Mouse (Mus musculus) intestine, embryonic 16.5 days (tissue): Measurements from ENCODE around the gene Cox6a2. TPM values are rescaled to one million over a fixed set of nuclear protein-coding genes. Genes with fewer than 3 reads are reported as not detected.
"Not testable (repeated sequence)": the region's sequence is repeated elsewhere in the genome, so short reads cannot be mapped to it uniquely, and the experiment has no call there.

Source experiments
- ATAC-seq: fragments of 200-750 bp; cut with Nextera tagmentation; 2 replicates; pipeline ENCODE4 v1.8.0; 2017; ENCODE audit warnings: moderate TSS enrichment, moderate library complexity
- H3K27ac ChIP-seq: fragments of 300-500 bp; sonication (generic); 2 replicates; pipeline ENCODE4 v1.5.1; 2014; ENCODE audit warnings: mild to moderate bottlenecking, low read length
- H3K27me3 ChIP-seq: fragments of 300-500 bp; sonication (generic); replicated peaks from 2 replicates; pipeline ENCODE4 v1.6.1; 2014; ENCODE audit warnings: low read length, control low read depth, mixed read lengths; ENCODE audit not compliant: control insufficient read depth, insufficient read depth
- H3K36me3 ChIP-seq: fragments of 300-500 bp; sonication (generic); 2 replicates; pipeline ENCODE4 v1.6.1; 2014; ENCODE audit warnings: low read length, control low read depth; ENCODE audit not compliant: control insufficient read depth, insufficient read depth
- H3K4me1 ChIP-seq: fragments of 300-500 bp; sonication (generic); 2 replicates; pipeline ENCODE4 v1.6.1; 2014; ENCODE audit warnings: low read length, control low read depth, mixed read lengths; ENCODE audit not compliant: control insufficient read depth, insufficient read depth
- H3K4me2 ChIP-seq: fragments of 300-500 bp; sonication (generic); 2 replicates; pipeline ENCODE4 v1.6.1; 2014; ENCODE audit warnings: low read depth, low read length, control low read depth
- H3K4me3 ChIP-seq: fragments of 300-500 bp; sonication (generic); 2 replicates; pipeline ENCODE4 v1.5.1; 2014; ENCODE audit warnings: mild to moderate bottlenecking, low read length
- H3K9ac ChIP-seq: fragments of 300-500 bp; sonication (generic); 2 replicates; pipeline ENCODE4 v1.6.1; 2014; ENCODE audit warnings: low read depth, low read length
- H3K9me3 ChIP-seq: fragments of 300-500 bp; sonication (generic); 2 replicates; pipeline ENCODE4 v1.6.1; 2016; ENCODE audit warnings: low read length, control low read depth; ENCODE audit not compliant: control insufficient read depth
- WGBS: fragments of 180-500 bp; shearing (Covaris S2); extraction: QIAGEN DNeasy Blood & Tissue Kit; methylation state at CpG from one replicate; pipeline ENCODE4 v1.1.7; 2014; 5-methylcytosine and 5-hydroxymethylcytosine counted together
- polyA plus RNA-seq: library from polyadenylated mRNA; unstranded; fragments of >200 nt; fragmentation: Nextera tagmentation; extraction: Ambion mirVana; gene quantifications from 2 replicates; pipeline ENCODE4 v1.2.1, GENCODE M21; 2015

Cox6a2 gene
- polyA plus RNA-seq, 1 experiment from 2014 or later = 0.95 TPM

- ATAC-seq = no peak
- H3K9ac ChIP-seq = no peak overlapping the region
- H3K4me2 ChIP-seq = no peak overlapping the region
- H3K4me3 ChIP-seq = no peak overlapping the region
- H3K4me1 ChIP-seq = no peaks in the 10 kb centered on the region
- H3K27ac ChIP-seq = no peak overlapping the region
- WGBS = 64% methylated on average over 7 of the region's 7 CpGs
- H3K9me3 ChIP-seq = no peaks in the 10 kb centered on the region
- no peaks in the 10 kb centered on the region for H3K27me3 ChIP-seq
- no peaks in the 10 kb centered on the region for H3K36me3 ChIP-seq
Observed at GRCm38 (mm10) chr7:128166391-128166790, 39.8 kb downstream of the Cox6a2 start.

- Histone ChIP-seq H3K4me3 (no peak overlapping the region), H3K27me3 (no peaks in the 10 kb centered on the region), H3K4me2 (no peak overlapping the region), H3K36me3 (no peaks in the 10 kb centered on the region), H3K9me3 (no peaks in the 10 kb centered on the region), H3K27ac (no peak overlapping the region), H3K4me1 (no peaks in the 10 kb centered on the region), H3K9ac (no peak overlapping the region)
- no peak for ATAC-seq
- WGBS = 96% methylated on average over 4 of the region's 4 CpGs
Observed at GRCm38 (mm10) chr7:128164001-128164400, 42.2 kb downstream of the Cox6a2 start.

DNA sequence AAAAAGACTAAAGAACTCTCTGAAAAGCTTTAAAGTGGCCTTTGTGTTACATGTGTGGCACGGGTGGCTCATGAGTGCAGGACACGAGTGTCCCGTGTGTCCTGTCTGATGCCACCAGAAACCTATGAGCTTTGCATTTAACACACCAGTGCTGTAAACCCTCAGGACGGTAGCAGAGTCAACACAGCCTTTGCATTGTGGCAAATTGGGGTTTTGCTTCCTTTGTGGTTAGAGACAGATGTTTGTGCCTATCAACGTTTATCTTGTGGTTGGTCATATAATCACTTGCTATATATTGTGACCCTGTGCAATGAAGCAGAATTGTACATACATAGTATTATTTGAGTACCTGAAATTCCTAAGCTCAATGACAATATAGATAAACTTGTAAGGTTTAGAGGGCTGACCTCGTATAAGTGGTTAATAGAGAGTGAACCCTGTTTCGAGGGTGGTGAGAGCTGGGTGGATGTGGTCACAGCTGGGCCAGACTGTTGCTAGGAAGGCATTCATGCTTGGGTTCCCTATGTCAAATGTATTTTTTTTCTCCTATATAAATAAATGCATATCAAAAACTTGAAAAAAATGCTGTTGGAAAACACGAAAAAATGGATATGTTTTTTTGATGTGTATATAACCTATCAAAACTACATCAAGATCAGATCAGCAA, 47.4 kb downstream of the Cox6a2 start:
- H3K9ac ChIP-seq, H3K36me3 ChIP-seq, H3K27ac ChIP-seq, H3K4me2 ChIP-seq, H3K4me1 ChIP-seq, H3K9me3 ChIP-seq, ATAC-seq, H3K4me3 ChIP-seq, H3K27me3 ChIP-seq: not testable (repeated sequence)
- WGBS = 68% methylated on average over 8 of the region's 8 CpGs

Other genes starting within 250 kb of the Cox6a2 start
- gene Fus, start 238.9 kb downstream of the Cox6a2 start, polyA plus RNA-seq = 204 and 215 TPM in 2 replicates
- 623 and 626 TPM in 2 replicates for gene Pycard, start 212.5 kb downstream of the Cox6a2 start, polyA plus RNA-seq
- gene Trim72, start 202.4 kb downstream of the Cox6a2 start, polyA plus RNA-seq = 0.38 and 0.60 TPM in 2 replicates
- 2.4 and 2.5 TPM in 2 replicates for gene Itgam, start 143.7 kb downstream of the Cox6a2 start, polyA plus RNA-seq
- gene Gm49368, start 143.7 kb downstream of the Cox6a2 start, polyA plus RNA-seq = not detected in 2 replicates
- 0.75 and 0.92 TPM in 2 replicates for gene Itgax, start 76.8 kb downstream of the Cox6a2 start, polyA plus RNA-seq
- 0.05 and 0.15 TPM in 2 replicates for gene Itgad, start 52.0 kb downstream of the Cox6a2 start, polyA plus RNA-seq
- 15.4 and 17.8 TPM in 2 replicates for gene Armc5, start 31.0 kb upstream of the Cox6a2 start, polyA plus RNA-seq
- 5.7 and 6.5 TPM in 2 replicates for gene 9130023H24Rik, start 31.6 kb upstream of the Cox6a2 start, polyA plus RNA-seq
- 167 and 175 TPM in 2 replicates for gene Tgfb1i1, start 40.4 kb upstream of the Cox6a2 start, polyA plus RNA-seq
- not detected in 2 replicates for gene Slc5a2, start 59.3 kb upstream of the Cox6a2 start, polyA plus RNA-seq
- gene BC017158, start 91.8 kb upstream of the Cox6a2 start, polyA plus RNA-seq = 49.6 and 53.4 TPM in 2 replicates
- gene Rgs10, start 212.4 kb upstream of the Cox6a2 start, polyA plus RNA-seq = 28.1 and 30.3 TPM in 2 replicates